Mouse (Mus musculus) heart, postnatal 0 days (tissue): ENCODE data around the gene Sfrp5. TPM values are rescaled to one million over a fixed set of nuclear protein-coding genes. Genes with fewer than 3 reads are reported as not detected.

Source experiments
- ATAC-seq: fragments of 200-750 bp; cut with Nextera tagmentation; 2 replicates; pipeline ENCODE4 v1.8.0; 2017; ENCODE audit warnings: low read depth, moderate number of reproducible peaks, moderate library complexity; ENCODE audit not compliant: insufficient read depth
- DNase-seq: peaks from one replicate; pipeline ENCODE4 v3.0.0-alpha.2; 2016; ENCODE audit warnings: low spot score
- H3K27ac ChIP-seq: fragments of 300-500 bp; sonication (generic); 2 replicates; pipeline ENCODE4 v1.5.1; 2014; ENCODE audit warnings: low read depth, mild to moderate bottlenecking
- H3K27me3 ChIP-seq: fragments of 300-500 bp; sonication (generic); 2 replicates; pipeline ENCODE4 v1.6.1; 2014; ENCODE audit warnings: low read length, mixed read lengths; ENCODE audit not compliant: control insufficient read depth, insufficient read depth
- H3K36me3 ChIP-seq: fragments of 300-500 bp; sonication (generic); replicated peaks from 2 replicates; pipeline ENCODE4 v1.6.1; 2014; ENCODE audit warnings: low read length, mixed read lengths; ENCODE audit not compliant: control insufficient read depth, insufficient read depth
- H3K4me1 ChIP-seq: fragments of 300-500 bp; sonication (generic); 2 replicates; pipeline ENCODE4 v1.6.1; 2014; ENCODE audit warnings: antibody characterized with exemption; ENCODE audit not compliant: control insufficient read depth, insufficient read depth
- H3K4me2 ChIP-seq: fragments of 300-500 bp; sonication (generic); 2 replicates; pipeline ENCODE4 v1.6.1; 2014; ENCODE audit warnings: low read depth, mild to moderate bottlenecking, low read length, moderate library complexity
- H3K4me3 ChIP-seq: fragments of 300-500 bp; sonication (generic); 2 replicates; pipeline ENCODE4 v1.5.1; 2014; ENCODE audit warnings: low read depth, low read length
- H3K9ac ChIP-seq: fragments of 300-500 bp; sonication (generic); replicated peaks from 2 replicates; pipeline ENCODE4 v1.6.1; 2014; ENCODE audit warnings: low read depth, low read length, mixed read lengths
- H3K9me3 ChIP-seq: fragments of 300-500 bp; sonication (generic); replicated peaks from 2 replicates; pipeline ENCODE4 v1.6.1; 2016; ENCODE audit warnings: low read length; ENCODE audit not compliant: control insufficient read depth
- CTCF ChIP-seq: IDR thresholded peaks from 2 replicates; pipeline ENCODE4 v1.5.1; 2016; ENCODE audit warnings: antibody characterized with exemption, control low read depth, low read depth
- EP300 ChIP-seq: IDR thresholded peaks from 2 replicates; pipeline ENCODE4 v1.6.1; 2016; ENCODE audit warnings: antibody characterized with exemption, low read depth
- WGBS: fragments of 180-500 bp; shearing (Covaris S2); extraction: QIAGEN DNeasy Blood & Tissue Kit; methylation state at CpG from one replicate; pipeline ENCODE4 v1.1.7; 2014; 5-methylcytosine and 5-hydroxymethylcytosine counted together
- polyA plus RNA-seq: library from polyadenylated mRNA; unstranded; fragments of >200 nt; fragmentation: Nextera tagmentation; extraction: Ambion mirVana; gene quantifications from 2 replicates; pipeline ENCODE4 v1.2.1, GENCODE M21; 2015
- total RNA-seq: library from RNA; depleted of rRNA; stranded (reverse); fragments of >200 nt; gene quantifications from 2 replicates; pipeline ENCODE4 v1.2.3, GENCODE M21; 2014; ENCODE audit warnings: low replicate concordance

Sfrp5 gene
- total and polyA plus RNA-seq, 2 experiments from 2014 or later, result 1.7 to 4.9 TPM

- TF ChIP-seq EP300 (no peak), CTCF (no peak)
- Histone ChIP-seq H3K36me3 (no peaks in the 10 kb centered on the region), H3K4me1 (peaks cover 6% of the 10 kb centered on the region; the same call in 1 of the 2 replicates), H3K27me3 (0 out of 2 replicates have a peak, but pooled peaks cover 5% of the 10 kb centered on the region), H3K4me2 (no peak overlapping the region), H3K9me3 (no peaks in the 10 kb centered on the region), H3K9ac (no peak overlapping the region), H3K27ac (no peak overlapping the region), H3K4me3 (no peak overlapping the region)
- 17% methylated on average over 8 of the region's 8 CpGs for WGBS
- ATAC-seq, result no peak
- DNase-seq, result no peak
These were observed 9.9 kb upstream of the Sfrp5 start for GRCm38 (mm10) chr19:42211936-42212335.

- DNase-seq (no peak), ATAC-seq (no peak)
- H3K27ac ChIP-seq, result no peak overlapping the region
- no peak overlapping the region for H3K4me3 ChIP-seq
- no peaks in the 10 kb centered on the region for H3K36me3 ChIP-seq
- WGBS, result 47% methylated on average over 6 of the region's 6 CpGs
- H3K27me3 ChIP-seq, result 0 out of 2 replicates have a peak, but pooled peaks cover 5% of the 10 kb centered on the region
- H3K9ac ChIP-seq, result no peak overlapping the region
- peaks cover 6% of the 10 kb centered on the region; the same call in 1 of the 2 replicates for H3K4me1 ChIP-seq
- TF ChIP-seq EP300, result no peak
- TF ChIP-seq CTCF, result no peak
- no peak overlapping the region for H3K4me2 ChIP-seq
- no peaks in the 10 kb centered on the region for H3K9me3 ChIP-seq
These were observed 7.9 kb upstream of the Sfrp5 start for GRCm38 (mm10) chr19:42209976-42210375.

DNA sequence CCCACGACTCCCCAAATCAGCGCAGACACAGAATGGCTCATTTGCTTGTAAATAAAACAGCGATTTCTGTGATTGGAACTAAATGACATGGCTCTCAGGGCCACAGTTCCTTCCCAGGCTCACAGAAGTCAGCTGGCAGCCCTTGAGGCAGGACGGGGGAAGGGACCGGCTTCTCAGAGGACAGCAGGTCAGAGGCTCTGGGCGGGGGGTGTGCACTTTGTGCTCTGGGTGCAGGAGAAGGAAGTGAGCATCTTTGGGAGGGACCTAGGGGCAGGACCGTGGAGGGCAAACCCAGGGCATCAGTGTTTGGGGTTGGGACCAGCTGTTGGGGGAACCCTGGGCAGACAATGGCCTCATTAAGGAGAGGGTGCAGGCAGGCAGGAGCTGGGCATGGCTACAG is 7.4 kb upstream of the Sfrp5 start:
- Histone ChIP-seq H3K4me3 (no peak overlapping the region), H3K27me3 (peaks cover 7% of the 10 kb centered on the region; the same call in 1 of the 2 replicates), H3K4me2 (no peak overlapping the region), H3K4me1 (peaks cover 6% of the 10 kb centered on the region; the same call in 1 of the 2 replicates), H3K9ac (no peak overlapping the region), H3K27ac (no peak overlapping the region), H3K9me3 (no peaks in the 10 kb centered on the region), H3K36me3 (no peaks in the 10 kb centered on the region)
- whole genome bisulfite sequencing, result 66% methylated on average over 7 of the region's 7 CpGs
- ATAC-seq, result no peak
- no peak for DNase-seq
- TF ChIP-seq CTCF (no peak), EP300 (no peak)

- no peak for ATAC-seq
- H3K27me3 ChIP-seq, result peaks cover 50% of the 10 kb centered on the region
- DNase-seq, result no peak
- H3K4me2 ChIP-seq, result no peak overlapping the region
- no peak overlapping the region for H3K4me3 ChIP-seq
- no peak overlapping the region for H3K9ac ChIP-seq
- no peaks in the 10 kb centered on the region for H3K9me3 ChIP-seq
- H3K27ac ChIP-seq, result no peak overlapping the region
- H3K4me1 ChIP-seq, result peaks cover 4% of the 10 kb centered on the region
- H3K36me3 ChIP-seq, result no peaks in the 10 kb centered on the region
- TF ChIP-seq EP300, result no peak
- no peak for TF ChIP-seq CTCF
- 79% methylated on average over 8 of the region's 8 CpGs for WGBS
These were observed 3.1 kb upstream of the Sfrp5 start for GRCm38 (mm10) chr19:42205201-42205600.

GRCm38 (mm10) chr19:42204306-42204705 is 2.3 kb upstream of the Sfrp5 start:
- TF ChIP-seq EP300 (no peak), CTCF (no peak)
- Histone ChIP-seq H3K4me3 (no peak overlapping the region), H3K27me3 (peaks cover 54% of the 10 kb centered on the region), H3K4me2 (no peak overlapping the region), H3K9me3 (no peaks in the 10 kb centered on the region), H3K27ac (no peak overlapping the region), H3K4me1 (peaks cover 4% of the 10 kb centered on the region), H3K36me3 (no peaks in the 10 kb centered on the region), H3K9ac (no peak overlapping the region)
- no peak for ATAC-seq
- 81% methylated on average over 4 of the region's 4 CpGs for WGBS
- DNase-seq, result no peak

GRCm38 (mm10) chr19:42202467-42202866 is 415 bp upstream of the Sfrp5 start:
- H3K4me2 ChIP-seq, result no peak overlapping the region
- DNase-seq (no peak), ATAC-seq (no peak)
- H3K4me3 ChIP-seq, result peak overlapping the region; percentile 19
- peaks cover 4% of the 10 kb centered on the region for H3K4me1 ChIP-seq
- no peak for TF ChIP-seq CTCF
- no peak for TF ChIP-seq EP300
- no peak overlapping the region for H3K27ac ChIP-seq
- WGBS, result 24% methylated on average over 8 of the region's 8 CpGs
- peaks cover 69% of the 10 kb centered on the region for H3K27me3 ChIP-seq
- H3K36me3 ChIP-seq, result no peaks in the 10 kb centered on the region
- H3K9me3 ChIP-seq, result no peaks in the 10 kb centered on the region
- H3K9ac ChIP-seq, result no peak overlapping the region
